Mouse (Mus musculus): ENCODE measurements at regions not wholly inside any gene's neighbourhood (a gene's known extent, or its start where the extent isn't known, plus 50 kb on each side); places are given as distances from the start of the nearest gene placed in this dataset.
"Not testable (repeated sequence)": the region's sequence is repeated elsewhere in the genome, so short reads cannot be mapped to it uniquely, and the experiment has no call there.

DNA sequence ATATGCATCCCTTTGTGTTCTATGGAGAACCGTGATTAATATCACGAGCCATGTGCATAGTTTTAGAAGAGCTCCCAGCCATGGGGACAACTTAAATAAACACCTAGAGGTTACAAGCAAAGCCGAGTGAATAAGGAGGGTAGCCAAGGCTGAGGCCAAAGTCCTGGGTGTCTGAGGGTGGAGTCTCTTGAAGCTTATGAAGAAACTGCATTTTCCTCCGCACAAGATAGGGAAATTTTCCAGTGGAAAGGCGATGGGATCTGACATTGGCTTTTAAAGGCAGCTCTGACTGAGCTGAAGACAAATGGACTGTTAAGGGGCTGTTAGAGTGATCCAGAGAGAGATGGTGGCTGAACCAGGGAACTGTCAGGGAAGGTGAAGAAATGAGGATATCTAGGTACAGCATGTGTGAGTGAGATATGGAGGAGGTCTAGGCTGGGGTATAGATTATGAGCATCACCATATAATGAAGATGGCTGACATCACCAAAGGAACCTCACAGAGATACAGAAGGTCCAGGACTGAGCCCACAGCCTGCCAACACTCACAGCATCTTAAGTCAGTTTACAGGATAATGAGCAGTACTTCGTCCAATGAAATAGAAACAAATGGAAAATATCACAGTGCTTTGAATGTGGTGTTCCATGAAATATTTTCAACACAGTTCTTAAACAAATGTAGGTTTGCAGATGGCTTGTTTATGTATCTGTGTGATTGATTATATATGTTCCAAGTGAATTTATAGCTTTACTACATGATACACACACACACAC is 153.7 kb upstream of the Tenm4 start:
- no peaks in the 10 kb centered on the region for H3K9me3 ChIP-seq (ENCODE audit: control insufficient read depth, low read length)
- H3K9ac ChIP-seq (ENCODE audit: low read depth, low read length) = no peak overlapping the region
- DNase-seq (ENCODE audit: low spot score) (no peak), ATAC-seq (ENCODE audit: low read depth) (no peak)
- 84% methylated on average over 6 of the region's 6 CpGs for WGBS
- H3K36me3 ChIP-seq (ENCODE audit: control insufficient read depth, insufficient read depth, low read length) = no peaks in the 10 kb centered on the region
- no peaks in the 10 kb centered on the region for H3K4me1 ChIP-seq (ENCODE audit: control insufficient read depth, insufficient read depth, low read length)
- no peaks in the 10 kb centered on the region for H3K27me3 ChIP-seq (replicated peaks; ENCODE audit: control insufficient read depth, insufficient read depth, low read length)
- no peak overlapping the region for H3K27ac ChIP-seq (replicated peaks; ENCODE audit: low read depth, low read length)
- no peak overlapping the region for H3K4me2 ChIP-seq (ENCODE audit: low read depth, low read length)
- no peak overlapping the region for H3K4me3 ChIP-seq (ENCODE audit: low read depth, low read length)

DNA sequence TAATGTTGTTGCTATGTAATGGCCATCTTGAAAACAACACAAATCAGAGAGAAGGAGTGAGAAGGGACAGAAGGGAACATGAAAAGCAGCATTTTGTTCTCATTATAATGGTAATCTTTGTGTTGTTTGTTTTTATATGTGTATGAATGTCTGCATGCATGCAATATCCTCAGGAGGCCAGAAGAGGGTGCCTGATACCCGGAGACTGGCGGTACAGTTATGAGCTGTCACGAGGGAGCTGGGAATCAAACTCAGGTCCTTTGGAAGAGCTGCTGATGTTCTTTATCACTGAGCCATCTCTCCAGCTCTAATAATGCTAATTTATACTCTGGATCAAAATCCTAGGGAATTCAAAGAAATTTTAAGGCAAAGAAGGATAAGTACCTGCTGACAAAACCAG is 147.0 kb upstream of the Tenm4 start:
- DNase-seq (ENCODE audit: low spot score) (no peak), ATAC-seq (ENCODE audit: low read depth) (no peak)
- H3K36me3 ChIP-seq (ENCODE audit: control insufficient read depth, insufficient read depth, low read length) = no peaks in the 10 kb centered on the region
- no peaks in the 10 kb centered on the region for H3K4me1 ChIP-seq (ENCODE audit: control insufficient read depth, insufficient read depth, low read length)
- H3K4me2 ChIP-seq (ENCODE audit: low read depth, low read length) = no peak overlapping the region
- no peak overlapping the region for H3K9ac ChIP-seq (ENCODE audit: low read depth, low read length)
- no peaks in the 10 kb centered on the region for H3K27me3 ChIP-seq (replicated peaks; ENCODE audit: control insufficient read depth, insufficient read depth, low read length)
- no peaks in the 10 kb centered on the region for H3K9me3 ChIP-seq (ENCODE audit: control insufficient read depth, low read length)
- H3K27ac ChIP-seq (replicated peaks; ENCODE audit: low read depth, low read length) = no peak overlapping the region
- WGBS = 93% methylated on average over 3 of the region's 3 CpGs
- H3K4me3 ChIP-seq (ENCODE audit: low read depth, low read length) = no peak overlapping the region

DNA sequence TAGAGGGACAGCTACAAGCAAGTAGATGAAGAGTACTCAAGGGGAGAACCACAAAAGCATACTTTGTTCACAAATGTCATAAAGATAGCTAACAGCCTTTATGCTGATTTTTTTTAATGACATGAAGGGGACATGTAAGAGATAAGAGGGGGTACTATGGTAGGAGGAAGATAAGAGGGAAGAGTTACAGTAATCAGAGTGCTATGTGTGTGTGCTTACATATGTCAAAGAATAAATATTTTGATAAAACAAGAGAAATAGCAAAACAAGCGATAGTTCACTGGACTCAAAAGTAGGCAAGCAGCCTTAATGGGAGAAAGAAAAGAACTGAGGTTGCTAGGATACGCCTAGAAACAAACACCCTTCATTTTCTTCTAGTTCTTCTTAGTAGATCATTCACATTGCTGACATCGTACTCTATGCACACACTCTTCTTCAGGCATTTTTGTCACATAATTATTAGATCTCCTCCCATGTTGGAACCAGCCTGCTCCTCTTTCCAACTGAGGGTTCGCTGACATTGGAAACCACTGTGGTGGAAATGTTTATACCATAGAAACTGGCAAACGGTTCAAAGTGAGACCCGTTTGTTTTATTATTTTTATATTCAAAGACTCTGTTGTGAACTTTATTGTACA is 144.1 kb upstream of the Tenm4 start:
- no peaks in the 10 kb centered on the region for H3K27me3 ChIP-seq (replicated peaks; ENCODE audit: control insufficient read depth, insufficient read depth, low read length)
- H3K9me3 ChIP-seq (ENCODE audit: control insufficient read depth, low read length) = no peaks in the 10 kb centered on the region
- no peaks in the 10 kb centered on the region for H3K4me1 ChIP-seq (ENCODE audit: control insufficient read depth, insufficient read depth, low read length)
- no peak overlapping the region for H3K9ac ChIP-seq (ENCODE audit: low read depth, low read length)
- ATAC-seq (ENCODE audit: low read depth) = no peak
- H3K36me3 ChIP-seq (ENCODE audit: control insufficient read depth, insufficient read depth, low read length) = no peaks in the 10 kb centered on the region
- H3K4me3 ChIP-seq (ENCODE audit: low read depth, low read length) = no peak overlapping the region
- no peak overlapping the region for H3K4me2 ChIP-seq (ENCODE audit: low read depth, low read length)
- no peak for DNase-seq (ENCODE audit: low spot score)
- whole genome bisulfite sequencing = 79% methylated on average over 6 of the region's 6 CpGs
- no peak overlapping the region for H3K27ac ChIP-seq (replicated peaks; ENCODE audit: low read depth, low read length)

DNA sequence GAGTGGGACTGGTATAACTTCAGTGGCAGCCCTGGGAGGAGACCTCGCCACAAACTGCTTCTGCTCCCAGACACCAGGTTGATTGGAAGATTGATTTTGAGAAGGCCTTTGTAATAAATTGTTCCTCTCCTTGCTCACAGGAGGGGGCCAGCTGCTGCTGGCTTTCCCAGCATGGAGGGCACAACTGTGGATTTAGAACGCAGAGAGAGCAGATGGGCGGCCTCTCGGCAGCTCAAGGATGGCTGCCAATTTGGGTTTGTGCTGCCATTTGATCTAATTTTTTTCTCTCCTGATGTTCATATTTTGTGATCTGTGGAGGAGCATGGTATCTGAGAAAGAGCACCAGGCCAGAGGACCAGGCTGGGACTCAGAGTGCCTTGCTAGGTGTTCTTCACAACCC is 137.4 kb upstream of the Tenm4 start:
- Histone ChIP-seq H3K9me3 (ENCODE audit: control insufficient read depth, low read length) (no peaks in the 10 kb centered on the region), H3K9ac (ENCODE audit: low read depth, low read length) (no peak overlapping the region), H3K27ac (replicated peaks; ENCODE audit: low read depth, low read length) (no peak overlapping the region), H3K4me2 (ENCODE audit: low read depth, low read length) (no peak overlapping the region), H3K4me3 (ENCODE audit: low read depth, low read length) (no peak overlapping the region), H3K36me3 (ENCODE audit: control insufficient read depth, insufficient read depth, low read length) (no peaks in the 10 kb centered on the region), H3K4me1 (ENCODE audit: control insufficient read depth, insufficient read depth, low read length) (no peaks in the 10 kb centered on the region), H3K27me3 (replicated peaks; ENCODE audit: control insufficient read depth, insufficient read depth, low read length) (no peaks in the 10 kb centered on the region)
- no peak for DNase-seq (ENCODE audit: low spot score)
- ATAC-seq (ENCODE audit: low read depth) = no peak
- WGBS = 79% methylated on average over 4 of the region's 4 CpGs

- WGBS = 38% methylated on average over 2 of the region's 2 CpGs
- Histone ChIP-seq H3K27ac (replicated peaks; ENCODE audit: low read depth, low read length) (no peak overlapping the region), H3K4me1 (ENCODE audit: control insufficient read depth, insufficient read depth, low read length) (no peaks in the 10 kb centered on the region), H3K4me2 (ENCODE audit: low read depth, low read length) (no peak overlapping the region), H3K36me3 (ENCODE audit: control insufficient read depth, insufficient read depth, low read length) (no peaks in the 10 kb centered on the region), H3K9ac (ENCODE audit: low read depth, low read length) (no peak overlapping the region), H3K27me3 (replicated peaks; ENCODE audit: control insufficient read depth, insufficient read depth, low read length) (no peaks in the 10 kb centered on the region), H3K9me3 (ENCODE audit: control insufficient read depth, low read length) (no peaks in the 10 kb centered on the region), H3K4me3 (ENCODE audit: low read depth, low read length) (no peak overlapping the region)
- DNase-seq (ENCODE audit: low spot score) (no peak), ATAC-seq (ENCODE audit: low read depth) (no peak)
These were observed 135.6 kb upstream of the Tenm4 start for GRCm38 (mm10) chr7:96035456-96035855.

GRCm38 (mm10) chr7:96039628-96040027 is 131.4 kb upstream of the Tenm4 start:
- Histone ChIP-seq H3K4me2 (ENCODE audit: low read depth, low read length) (no peak overlapping the region), H3K9me3 (ENCODE audit: control insufficient read depth, low read length) (0 out of 2 replicates have a peak, but pooled peaks cover 4% of the 10 kb centered on the region), H3K9ac (ENCODE audit: low read depth, low read length) (no peak overlapping the region), H3K4me3 (ENCODE audit: low read depth, low read length) (no peak overlapping the region), H3K4me1 (ENCODE audit: control insufficient read depth, insufficient read depth, low read length) (no peaks in the 10 kb centered on the region), H3K27me3 (replicated peaks; ENCODE audit: control insufficient read depth, insufficient read depth, low read length) (no peaks in the 10 kb centered on the region), H3K27ac (replicated peaks; ENCODE audit: low read depth, low read length) (no peak overlapping the region), H3K36me3 (ENCODE audit: control insufficient read depth, insufficient read depth, low read length) (no peaks in the 10 kb centered on the region)
- WGBS = 55% methylated on average over 6 of the region's 6 CpGs
- DNase-seq (ENCODE audit: low spot score) (no peak), ATAC-seq (ENCODE audit: low read depth) (no peak)

DNA sequence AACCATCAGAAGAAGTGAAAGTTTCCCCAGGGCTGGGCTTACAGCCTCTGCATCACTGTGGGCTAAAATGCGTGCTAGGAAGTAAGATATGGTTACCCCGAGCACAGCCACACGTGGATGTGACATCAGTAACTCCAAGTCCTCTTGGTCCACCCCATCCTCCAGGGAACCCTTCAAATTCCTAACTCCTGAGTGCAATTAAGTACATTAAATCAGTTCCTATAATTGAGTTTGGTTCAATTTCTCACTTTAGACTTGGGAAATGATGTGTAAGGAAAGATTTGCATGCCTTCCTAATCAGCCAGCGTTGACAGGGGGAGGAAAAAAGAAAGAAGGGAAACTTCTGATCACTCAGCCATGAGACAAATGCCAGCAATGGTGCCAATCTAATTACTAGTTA is 129.2 kb upstream of the Tenm4 start:
- H3K27ac ChIP-seq (replicated peaks; ENCODE audit: low read depth, low read length) = no peak overlapping the region
- H3K4me2 ChIP-seq (ENCODE audit: low read depth, low read length) = no peak overlapping the region
- no peaks in the 10 kb centered on the region for H3K4me1 ChIP-seq (ENCODE audit: control insufficient read depth, insufficient read depth, low read length)
- H3K9ac ChIP-seq (ENCODE audit: low read depth, low read length) = no peak overlapping the region
- no peaks in the 10 kb centered on the region for H3K27me3 ChIP-seq (replicated peaks; ENCODE audit: control insufficient read depth, insufficient read depth, low read length)
- ATAC-seq (ENCODE audit: low read depth) (no peak), DNase-seq (ENCODE audit: low spot score) (no peak)
- 61% methylated on average over 4 of the region's 4 CpGs for WGBS
- no peak overlapping the region for H3K4me3 ChIP-seq (ENCODE audit: low read depth, low read length)
- H3K36me3 ChIP-seq (ENCODE audit: control insufficient read depth, insufficient read depth, low read length) = no peaks in the 10 kb centered on the region
- H3K9me3 ChIP-seq (ENCODE audit: control insufficient read depth, low read length) = 0 out of 2 replicates have a peak, but pooled peaks cover 6% of the 10 kb centered on the region

DNA sequence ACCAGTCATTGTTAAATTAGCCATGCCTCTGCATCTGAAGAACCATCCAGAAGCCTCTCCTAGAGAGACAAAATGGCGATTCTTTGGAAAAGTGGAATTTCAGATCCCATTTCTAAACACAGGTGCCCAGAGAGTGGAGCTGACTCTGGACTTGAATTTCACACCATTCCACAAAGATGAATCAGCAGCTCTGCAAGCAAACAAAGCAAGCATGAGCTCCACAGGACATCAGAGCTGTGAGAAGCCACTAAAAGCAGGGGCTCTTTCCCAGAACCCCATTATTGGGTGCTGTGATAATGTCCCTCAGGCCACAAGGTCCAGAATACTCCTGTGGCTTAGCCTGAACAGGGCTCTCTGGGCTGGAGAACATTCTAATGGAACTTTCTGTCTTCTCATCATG is 119.4 kb upstream of the Tenm4 start:
- DNase-seq (ENCODE audit: low spot score) (no peak), ATAC-seq (ENCODE audit: low read depth) (no peak)
- Histone ChIP-seq H3K9ac (ENCODE audit: low read depth, low read length) (no peak overlapping the region), H3K4me1 (ENCODE audit: control insufficient read depth, insufficient read depth, low read length) (no peaks in the 10 kb centered on the region), H3K27ac (replicated peaks; ENCODE audit: low read depth, low read length) (no peak overlapping the region), H3K9me3 (ENCODE audit: control insufficient read depth, low read length) (no peaks in the 10 kb centered on the region), H3K27me3 (replicated peaks; ENCODE audit: control insufficient read depth, insufficient read depth, low read length) (no peaks in the 10 kb centered on the region), H3K4me2 (ENCODE audit: low read depth, low read length) (no peak overlapping the region), H3K4me3 (ENCODE audit: low read depth, low read length) (no peak overlapping the region), H3K36me3 (ENCODE audit: control insufficient read depth, insufficient read depth, low read length) (no peaks in the 10 kb centered on the region)
- WGBS = 82% methylated on average over 1 of the region's 1 CpGs

- not testable (repeated sequence) for ATAC-seq (ENCODE audit: low read depth); H3K36me3 ChIP-seq (ENCODE audit: control insufficient read depth, insufficient read depth, low read length); H3K4me3 ChIP-seq (ENCODE audit: low read depth, low read length); H3K27me3 ChIP-seq (replicated peaks; ENCODE audit: control insufficient read depth, insufficient read depth, low read length); H3K4me2 ChIP-seq (ENCODE audit: low read depth, low read length); H3K4me1 ChIP-seq (ENCODE audit: control insufficient read depth, insufficient read depth, low read length); H3K27ac ChIP-seq (replicated peaks; ENCODE audit: low read depth, low read length); H3K9ac ChIP-seq (ENCODE audit: low read depth, low read length); H3K9me3 ChIP-seq (ENCODE audit: control insufficient read depth, low read length); DNase-seq (ENCODE audit: low spot score)
- WGBS = 67% methylated on average over 1 of the region's 1 CpGs
These were observed 109.4 kb upstream of the Tenm4 start for GRCm38 (mm10) chr7:96061599-96061998.
